In the genomic region with DNA sequence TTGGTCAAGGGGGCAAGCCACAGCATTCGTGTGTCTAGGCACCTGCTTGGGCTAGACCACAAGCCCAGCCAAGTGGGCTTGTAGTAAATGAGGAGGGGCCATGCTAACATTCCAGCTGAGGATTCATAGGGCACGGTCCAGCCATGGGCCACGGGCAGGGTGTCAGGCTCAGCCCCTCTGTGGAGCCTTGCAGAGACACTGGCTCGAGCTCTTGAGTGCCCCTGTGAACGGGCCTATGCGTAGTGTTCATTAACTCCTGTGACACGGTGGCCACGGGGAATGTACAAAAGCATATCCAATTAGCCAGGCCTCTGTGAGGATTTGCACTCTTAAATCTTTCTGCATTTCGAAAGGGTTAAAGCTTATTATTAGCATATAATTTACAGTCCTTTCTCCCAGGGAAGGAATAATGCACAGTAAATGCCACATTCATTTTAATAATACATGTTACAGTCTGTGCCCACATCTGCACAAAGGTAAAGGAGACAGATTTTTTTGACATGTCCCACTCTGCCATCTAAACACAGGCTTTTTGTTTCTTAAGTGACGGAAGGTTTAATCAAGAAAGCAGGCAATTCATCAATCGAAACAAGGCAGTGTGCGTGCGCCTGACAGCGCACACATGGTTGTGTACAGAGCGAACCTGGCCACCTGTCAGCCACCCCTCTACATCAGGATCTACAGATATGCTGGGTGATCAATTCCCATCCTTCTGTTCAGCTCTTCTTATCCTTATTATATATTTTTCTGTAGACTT, we compare ENCODE assay signal across 15 mouse cellular contexts.
DNase-seq lines count a peak whose midpoint lies in the region; ATAC-seq and TF ChIP-seq lines count a peak whose summit lies in the region.
"Had no signal": no experiment of that assay in that cellular context is flagged by ENCODE, and none has a peak within 500 bp of the region (broad histone marks: within the 10 kb centered on the region; RNA-seq: fewer than 3 reads in every experiment).

No protein-coding gene starts in this region.

- no peaks in the 10 kb centered on the region for H3K9me3 ChIP-seq in forebrain, embryonic 15.5 days
- no peaks in the 10 kb centered on the region for H3K9me3 ChIP-seq in midbrain, embryonic 11.5 days (ENCODE audit: control insufficient read depth, low read length)
- H3K9me3 ChIP-seq: heart, embryonic 15.5 days had no signal

- intact Hi-C loops in heart, postnatal 14 days (cut with DNase I), result no loop called here

- peaks cover 63% of the 10 kb centered on the region for H3K4me1 ChIP-seq in forebrain, embryonic 15.5 days
- H3K4me1 ChIP-seq in midbrain, embryonic 11.5 days (ENCODE audit: control insufficient read depth, insufficient read depth, low read length), result peaks cover 3% of the 10 kb centered on the region
- peaks cover 53% of the 10 kb centered on the region for H3K4me1 ChIP-seq in olfactory bulb, adult 2 months (ENCODE audit: control insufficient read depth, insufficient read depth, low read length)

- no peaks in the 10 kb centered on the region for H3K27me3 ChIP-seq in forebrain, embryonic 15.5 days
- no peaks in the 10 kb centered on the region for H3K27me3 ChIP-seq in midbrain, embryonic 11.5 days (ENCODE audit: control insufficient read depth, insufficient read depth, low read length)
- H3K27me3 ChIP-seq: heart, embryonic 15.5 days had no signal

- H3K27ac ChIP-seq in layer of hippocampus, adult 2 months, result peak overlapping the region; percentile 65
- peak overlapping the region; percentile 80 for H3K27ac ChIP-seq in forebrain, embryonic 15.5 days (replicated peaks)
- H3K27ac ChIP-seq in midbrain, embryonic 11.5 days (ENCODE audit: low read depth, low read length), result no peak overlapping the region
- H3K27ac ChIP-seq in olfactory bulb, adult 2 months (ENCODE audit: insufficient read depth, low read depth, low read length), result peak overlapping the region; percentile 99
- H3K27ac ChIP-seq: heart, embryonic 15.5 days had no signal

- 0 out of 2 replicates have a peak, but pooled peaks have one; percentile 30 for ATAC-seq in forebrain, embryonic 15.5 days (replicated peaks)
- ATAC-seq in midbrain, embryonic 11.5 days (ENCODE audit: low FRiP score), result peak; percentile 52; the same call in 1 of the 2 replicates
- ATAC-seq in frontal cortex, adult (ENCODE audit: low TSS enrichment), result no peak
- ATAC-seq: liver, postnatal 0 days had no signal

- H3K36me3 ChIP-seq in forebrain, embryonic 15.5 days, result peaks cover 9% of the 10 kb centered on the region; the same call in 1 of the 2 replicates
- no peaks in the 10 kb centered on the region for H3K36me3 ChIP-seq in midbrain, embryonic 11.5 days (ENCODE audit: control insufficient read depth, insufficient read depth, low read length)
- H3K36me3 ChIP-seq: heart, embryonic 15.5 days had no signal

- no peak for DNase-seq in layer of hippocampus, adult 2 months (ENCODE audit: low spot score in 2 of 2)
- DNase-seq in layer of hippocampus, postnatal 10 days (ENCODE audit: low spot score in 2 of 2), result no peak
- DNase-seq in midbrain, embryonic 11.5 days (ENCODE audit: low spot score, missing footprints), result no peak
- no peak for DNase-seq in heart, postnatal 14 days
- DNase-seq: B cell, adult 2 months; cerebellum, adult 18-20 months; kidney, adult 9 months; liver, postnatal 0 days; lung, postnatal 4 days; right cerebral cortex, postnatal 14 days; thymus, postnatal 36 days had no signal

- TF ChIP-seq CTCF in layer of hippocampus, adult 2 months (conservative IDR thresholded peaks at IDR 0.05), result no peak
- TF ChIP-seq CTCF in olfactory bulb, adult 2 months (IDR thresholded peaks at IDR 0.05; ENCODE audit: insufficient read depth, low read depth, low read length), result no peak

- TF ChIP-seq POLR2A in olfactory bulb, adult 2 months (IDR thresholded peaks at IDR 0.05; ENCODE audit: insufficient read depth, low read depth, low read length), result no peak

- no peak overlapping the region for H3K4me2 ChIP-seq in forebrain, embryonic 15.5 days (replicated peaks)
- no peak overlapping the region for H3K4me2 ChIP-seq in midbrain, embryonic 11.5 days
- H3K4me2 ChIP-seq: heart, embryonic 15.5 days had no signal

- H3K4me3 ChIP-seq in layer of hippocampus, adult 2 months, result no peak overlapping the region
- H3K4me3 ChIP-seq in forebrain, embryonic 15.5 days, result no peak overlapping the region
- H3K4me3 ChIP-seq in midbrain, embryonic 11.5 days (ENCODE audit: low read depth, low read length), result no peak overlapping the region
- H3K4me3 ChIP-seq in olfactory bulb, adult 2 months (ENCODE audit: insufficient read depth, low read depth, low read length), result peak overlapping the region; percentile 36
- H3K4me3 ChIP-seq: heart, embryonic 15.5 days had no signal

- WGBS in forebrain, embryonic 15.5 days, result 21% methylated on average over 15 of the region's 15 CpGs
- 76% methylated on average over 15 of the region's 15 CpGs for WGBS in midbrain, embryonic 11.5 days
- WGBS in olfactory bulb, adult 2 months, result 51% methylated on average over 15 of the region's 15 CpGs

- no peak overlapping the region for H3K9ac ChIP-seq in forebrain, embryonic 15.5 days (replicated peaks)
- H3K9ac ChIP-seq in midbrain, embryonic 11.5 days (ENCODE audit: low read length), result 0 out of 2 replicates have a peak overlapping the region, but pooled peaks have one; percentile 12
- H3K9ac ChIP-seq: heart, embryonic 15.5 days; liver, postnatal 0 days had no signal
